Mouse (Mus musculus) embryo, embryonic 11 days (tissue): Measurements from ENCODE around the gene Tgif1.

ENCODE experiments used
- DNase-seq: peaks from one replicate; pipeline ENCODE4 v3.0.0-alpha.2; 2015

The Tgif1 gene

GRCm38 (mm10) chr17:70853436-70853905, at the start of gene Tgif1:
Gene Tgif1, minus strand, starts transcription at chr17:70853546.
- DNase-seq: peak; percentile 89

- no peak for DNase-seq
These were observed 47.3 kb upstream of the Tgif1 start for GRCm38 (mm10) chr17:70900660-70901059.

- no peak for DNase-seq
These were observed 46.3 kb upstream of the Tgif1 start for GRCm38 (mm10) chr17:70899642-70900041.

GRCm38 (mm10) chr17:70894867-70895266, 41.5 kb upstream of the Tgif1 start:
- DNase-seq: no peak

- no peak for DNase-seq
These were observed 39.8 kb upstream of the Tgif1 start for GRCm38 (mm10) chr17:70893151-70893550.

- peak; percentile 49 for DNase-seq
These were observed 39.1 kb upstream of the Tgif1 start for GRCm38 (mm10) chr17:70892288-70893096.

GRCm38 (mm10) chr17:70890571-70890970, 37.2 kb upstream of the Tgif1 start:
- no peak for DNase-seq

GRCm38 (mm10) chr17:70888657-70889056, 35.3 kb upstream of the Tgif1 start:
- no peak for DNase-seq

GRCm38 (mm10) chr17:70887848-70888247, 34.5 kb upstream of the Tgif1 start:
- DNase-seq: no peak

- DNase-seq: no peak
These were observed 33.5 kb upstream of the Tgif1 start for GRCm38 (mm10) chr17:70886641-70887391.

GRCm38 (mm10) chr17:70885868-70886267, 32.5 kb upstream of the Tgif1 start:
- DNase-seq: no peak

GRCm38 (mm10) chr17:70881934-70882333, 28.6 kb upstream of the Tgif1 start:
- no peak for DNase-seq

- peak; percentile 10 for DNase-seq
These were observed 27.8 kb upstream of the Tgif1 start for GRCm38 (mm10) chr17:70881194-70881593.

GRCm38 (mm10) chr17:70878237-70878636, 24.9 kb upstream of the Tgif1 start:
- DNase-seq: no peak

- peak; percentile 40 for DNase-seq
These were observed 20.4 kb upstream of the Tgif1 start for GRCm38 (mm10) chr17:70873778-70874124.

GRCm38 (mm10) chr17:70872936-70873777, 19.8 kb upstream of the Tgif1 start:
- peak; percentile 74 for DNase-seq

GRCm38 (mm10) chr17:70872094-70872929, 19.0 kb upstream of the Tgif1 start:
- DNase-seq: peak; percentile 85

GRCm38 (mm10) chr17:70871676-70872075, 18.3 kb upstream of the Tgif1 start:
- no peak for DNase-seq

GRCm38 (mm10) chr17:70870581-70870980, 17.2 kb upstream of the Tgif1 start:
- DNase-seq: no peak

GRCm38 (mm10) chr17:70868577-70869229, 15.4 kb upstream of the Tgif1 start:
- no peak for DNase-seq

- no peak for DNase-seq
These were observed 13.3 kb upstream of the Tgif1 start for GRCm38 (mm10) chr17:70866538-70867114.
